In genomic region chr9:64397108-64397507, GRCm38 (mm10) we compare ENCODE assay signal across 8 mouse cellular contexts. TPM values are rescaled to one million over a fixed set of nuclear protein-coding genes. Genes with fewer than 3 reads are reported as not detected.
DNase-seq lines count a peak whose midpoint lies in the region; ATAC-seq and TF ChIP-seq lines count a peak whose summit lies in the region.

No protein-coding gene starts in this region.

- no peak for ATAC-seq in hindbrain, postnatal 0 days
- ATAC-seq in midbrain, embryonic 15.5 days (replicated peaks) = peak; percentile 33; the same call in 1 of the 2 replicates
- ATAC-seq in monocyte, adult 5-6 weeks (replicated peaks; ENCODE audit: insufficient number of reproducible peaks, low FRiP score, low TSS enrichment, poor library complexity, severe bottlenecking) = no peak

- WGBS in hindbrain, postnatal 0 days = 20% methylated on average over 1 of the region's 1 CpGs
- 11% methylated on average over 1 of the region's 1 CpGs for WGBS in midbrain, embryonic 15.5 days

- H3K27me3 ChIP-seq in hindbrain, postnatal 0 days (ENCODE audit: insufficient read depth, low read length) = no peaks in the 10 kb centered on the region
- no peaks in the 10 kb centered on the region; the same call in 1 of the 2 replicates for H3K27me3 ChIP-seq in midbrain, embryonic 15.5 days (replicated peaks)

- H3K4me3 ChIP-seq in hindbrain, postnatal 0 days (ENCODE audit: low read length) = no peak overlapping the region
- no peak overlapping the region for H3K4me3 ChIP-seq in midbrain, embryonic 15.5 days

- no peaks in the 10 kb centered on the region for H3K36me3 ChIP-seq in hindbrain, postnatal 0 days (ENCODE audit: insufficient read depth, low read length)
- no peaks in the 10 kb centered on the region for H3K36me3 ChIP-seq in midbrain, embryonic 15.5 days (replicated peaks)

- DNase-seq in heart, adult 18-20 months = peak; percentile 7 to 35
- no peak for DNase-seq in heart, adult 8-10 months (ENCODE audit: low spot score)
- peak; percentile 19 for DNase-seq in urinary bladder, adult 2 months (ENCODE audit: low spot score)
- no peak for DNase-seq in urinary bladder, postnatal 4 days (ENCODE audit: low spot score in 2 of 2)
- DNase-seq in hindbrain, postnatal 0 days (ENCODE audit: low spot score) = peak; percentile 69
- no peak for DNase-seq in frontal cortex, postnatal 10 days (ENCODE audit: low spot score in 2 of 2)

- no peaks in the 10 kb centered on the region for H3K9me3 ChIP-seq in hindbrain, postnatal 0 days (ENCODE audit: low read length)
- H3K9me3 ChIP-seq in midbrain, embryonic 15.5 days = no peaks in the 10 kb centered on the region

- peak; percentile 70 for TF ChIP-seq CTCF in hindbrain, postnatal 0 days (IDR thresholded peaks at IDR 0.05; ENCODE audit: low read depth)

- no peak overlapping the region for H3K9ac ChIP-seq in hindbrain, postnatal 0 days (replicated peaks; ENCODE audit: low read length)
- no peak overlapping the region for H3K9ac ChIP-seq in midbrain, embryonic 15.5 days

- no peak overlapping the region for H3K4me2 ChIP-seq in hindbrain, postnatal 0 days (ENCODE audit: low read depth, low read length)
- no peak overlapping the region for H3K4me2 ChIP-seq in midbrain, embryonic 15.5 days

- no peaks in the 10 kb centered on the region; the same call in 1 of the 2 replicates for H3K4me1 ChIP-seq in hindbrain, postnatal 0 days (ENCODE audit: insufficient read depth, low read length)
- peaks cover 37% of the 10 kb centered on the region for H3K4me1 ChIP-seq in midbrain, embryonic 15.5 days

- no peak overlapping the region for H3K27ac ChIP-seq in hindbrain, postnatal 0 days
- H3K27ac ChIP-seq in midbrain, embryonic 15.5 days = no peak overlapping the region

RNA-seq across cellular contexts. Expression of gene Megf11, which starts 11.7 kb away (rescaled TPM):
- 1 to 10 TPM; 1.2 to 1.6 TPM for total RNA-seq in heart, adult 18-20 months (2021)
- 1 to 10 TPM in 2 of 4 experiments, under 1 TPM in 2; 0.81 to 1.8 (median 1.0) TPM for total RNA-seq in heart, adult 8-10 months (2022)
- 0.17 and 0.22 TPM in 2 replicates for polyA plus RNA-seq in urinary bladder, adult 2 months (2012; rRNA removed)
- total RNA-seq in hindbrain, postnatal 0 days (2014; rRNA removed) = 38.2 and 42.0 TPM in 2 replicates
- 15.9 and 16.1 TPM in 2 replicates for polyA plus RNA-seq in hindbrain, postnatal 0 days (2015; fragmentation: Nextera tagmentation; extraction: Ambion mirVana)
- 20.2 and 22.4 TPM in 2 replicates for polyA plus RNA-seq in midbrain, embryonic 15.5 days (2015; fragmentation: Nextera tagmentation; extraction: Ambion mirVana)
- total RNA-seq in monocyte, adult 5-6 weeks (2017) = 0.10 to 0.64 TPM (median 0.29 TPM) in 3 replicates

RNA-seq across cellular contexts. Expression of gene Dis3l, which starts 56.0 kb away (rescaled TPM):
- 10 to 100 TPM; 25.0 to 30.6 TPM for total RNA-seq in heart, adult 18-20 months (2021)
- 10 to 100 TPM; 25.1 to 29.9 (median 27.1) TPM for total RNA-seq in heart, adult 8-10 months (2022)
- 20.2 and 21.5 TPM in 2 replicates for polyA plus RNA-seq in urinary bladder, adult 2 months (2012; rRNA removed)
- total RNA-seq in hindbrain, postnatal 0 days (2014; rRNA removed) = 15.3 and 20.9 TPM in 2 replicates
- 15.7 and 16.0 TPM in 2 replicates for polyA plus RNA-seq in hindbrain, postnatal 0 days (2015; fragmentation: Nextera tagmentation; extraction: Ambion mirVana)
- 22.8 and 25.5 TPM in 2 replicates for polyA plus RNA-seq in midbrain, embryonic 15.5 days (2015; fragmentation: Nextera tagmentation; extraction: Ambion mirVana)
- 13.9 to 17.6 TPM (median 15.1 TPM) in 3 replicates for total RNA-seq in monocyte, adult 5-6 weeks (2017)

Comparison
In these comparisons a context has a peak if more than half of its experiments do, and no peak if none do; other contexts are left out.
1. DNase-seq: peak in heart, adult 18-20 months (2 of 2), urinary bladder, adult 2 months (single experiment) and hindbrain, postnatal 0 days (single experiment); none in heart, adult 8-10 months (single experiment), urinary bladder, postnatal 4 days (0 of 2) and frontal cortex, postnatal 10 days (0 of 2).
2. RNA of gene Megf11, which starts 11.7 kb away (total RNA-seq): 38.2 to 42.0 TPM in hindbrain, postnatal 0 days; 1.2 to 1.6 TPM in heart, adult 18-20 months, 0.81 to 1.8 TPM in heart, adult 8-10 months and 0.10 to 0.64 TPM in monocyte, adult 5-6 weeks; every median in the first group is over 10 times any median in the second.